Mouse (Mus musculus) forebrain, embryonic 11.5 days (tissue): ENCODE data around the gene Dync1li2. TPM values are rescaled to one million over a fixed set of nuclear protein-coding genes. Genes with fewer than 3 reads are reported as not detected.

Experiments used
- ATAC-seq: fragments of 200-750 bp; cut with Nextera tagmentation; replicated peaks from 2 replicates; pipeline ENCODE4 v1.8.0; 2017; ENCODE audit warnings: moderate TSS enrichment; ENCODE audit not compliant: low FRiP score
- DNase-seq: peaks from one replicate; pipeline ENCODE4 v3.0.0-alpha.2; 2017; ENCODE audit warnings: low spot score
- H3K27ac ChIP-seq: fragments of 300-500 bp; sonication (generic); 2 replicates; pipeline ENCODE4 v1.5.1; 2014; ENCODE audit warnings: low read depth, low read length
- H3K27me3 ChIP-seq: fragments of 300-500 bp; sonication (generic); 2 replicates; pipeline ENCODE4 v1.6.1; 2014; ENCODE audit warnings: mild to moderate bottlenecking, low read length, mixed read lengths; ENCODE audit not compliant: control insufficient read depth, insufficient read depth
- H3K36me3 ChIP-seq: fragments of 300-500 bp; sonication (generic); 2 replicates; pipeline ENCODE4 v1.6.1; 2014; ENCODE audit warnings: mild to moderate bottlenecking, low read length, moderate library complexity, mixed read lengths; ENCODE audit not compliant: control insufficient read depth, insufficient read depth
- H3K4me1 ChIP-seq: fragments of 300-500 bp; sonication (generic); replicated peaks from 2 replicates; pipeline ENCODE4 v1.6.1; 2014; ENCODE audit warnings: low read length, mixed read lengths; ENCODE audit not compliant: control insufficient read depth, insufficient read depth
- H3K4me2 ChIP-seq: fragments of 300-500 bp; sonication (generic); 2 replicates; pipeline ENCODE4 v1.6.1; 2014; ENCODE audit warnings: low read depth, mild to moderate bottlenecking, low read length, moderate library complexity, mixed read lengths; ENCODE audit not compliant: severe bottlenecking
- H3K4me3 ChIP-seq: fragments of 300-500 bp; sonication (generic); 2 replicates; pipeline ENCODE4 v1.5.1; 2014; ENCODE audit warnings: low read depth, low read length
- H3K9ac ChIP-seq: fragments of 300-500 bp; sonication (generic); 2 replicates; pipeline ENCODE4 v1.6.1; 2014; ENCODE audit warnings: low read length
- H3K9me3 ChIP-seq: fragments of 300-500 bp; sonication (generic); 2 replicates; pipeline ENCODE4 v1.6.1; 2016; ENCODE audit warnings: low read length, mixed read lengths; ENCODE audit not compliant: control insufficient read depth
- WGBS: fragments of 180-500 bp; shearing (Covaris S2); extraction: QIAGEN DNeasy Blood & Tissue Kit; methylation state at CpG from one replicate; pipeline ENCODE4 v1.1.7; 2014; 5-methylcytosine and 5-hydroxymethylcytosine counted together
- polyA plus RNA-seq: library from polyadenylated mRNA; unstranded; fragments of >200 nt; fragmentation: Nextera tagmentation; extraction: Ambion mirVana; gene quantifications from 2 replicates; pipeline ENCODE4 v1.2.1, GENCODE M21; 2014

Gene Dync1li2
- polyA plus RNA-seq, 1 experiment from 2014 or later: 105 TPM

DNA sequence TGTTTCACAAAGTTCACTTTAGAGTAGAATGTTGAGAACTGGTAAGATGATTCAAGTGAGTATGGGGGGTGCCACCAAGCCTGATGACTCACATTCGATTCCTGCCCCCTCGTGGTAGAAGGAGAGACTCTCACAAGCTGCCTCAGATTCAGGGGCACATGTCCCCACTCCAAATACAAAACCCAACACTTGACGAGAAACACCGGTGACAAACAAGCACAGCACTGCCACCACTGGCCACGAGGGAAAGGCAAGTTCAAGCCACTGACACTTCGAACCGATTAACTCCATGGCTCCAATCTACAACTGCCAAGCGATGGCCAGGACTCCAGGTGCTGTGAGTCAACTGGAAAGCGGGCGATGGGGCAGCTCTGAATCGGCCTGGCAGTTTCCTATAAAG lies 69.1 kb downstream of the Dync1li2 start:
- no peaks in the 10 kb centered on the region for H3K27me3 ChIP-seq
- H3K9me3 ChIP-seq: no peaks in the 10 kb centered on the region
- no peak overlapping the region for H3K9ac ChIP-seq
- no peak overlapping the region for H3K4me3 ChIP-seq
- peaks cover 9% of the 10 kb centered on the region; the same call in 1 of the 2 replicates for H3K4me1 ChIP-seq
- no peak overlapping the region for H3K27ac ChIP-seq
- WGBS: 86% methylated on average over 11 of the region's 11 CpGs
- no peak overlapping the region for H3K4me2 ChIP-seq
- ATAC-seq: no peak
- H3K36me3 ChIP-seq: no peaks in the 10 kb centered on the region
- no peak for DNase-seq

- ATAC-seq (no peak), DNase-seq (no peak)
- Histone ChIP-seq H3K4me2 (no peak overlapping the region), H3K9me3 (no peaks in the 10 kb centered on the region), H3K4me1 (peaks cover 9% of the 10 kb centered on the region; the same call in 1 of the 2 replicates), H3K36me3 (no peaks in the 10 kb centered on the region), H3K9ac (no peak overlapping the region), H3K27ac (no peak overlapping the region), H3K27me3 (no peaks in the 10 kb centered on the region), H3K4me3 (no peak overlapping the region)
- 90% methylated on average over 6 of the region's 6 CpGs for WGBS
These were observed 71.7 kb downstream of the Dync1li2 start for GRCm38 (mm10) chr8:104371121-104371520.

DNA sequence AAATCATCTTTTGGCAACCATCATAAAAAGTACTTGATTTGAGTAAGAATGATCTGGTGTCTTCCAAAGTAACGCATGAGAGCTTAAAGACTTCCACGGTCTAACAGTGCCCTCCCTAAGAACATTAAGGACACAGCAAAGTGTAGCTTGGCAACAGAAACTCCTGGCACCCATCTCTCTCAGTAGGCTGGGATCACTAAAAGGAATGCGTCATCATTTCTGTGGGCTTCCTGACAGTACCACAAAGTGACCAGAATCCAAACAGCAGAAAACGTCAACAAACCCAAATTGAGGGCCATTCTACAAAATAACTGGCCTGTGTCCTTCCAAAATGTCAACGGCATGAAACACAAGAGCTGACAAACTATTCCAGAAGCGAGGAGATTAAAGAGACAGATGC lies 72.8 kb downstream of the Dync1li2 start:
- Histone ChIP-seq H3K4me2 (no peak overlapping the region), H3K27ac (no peak overlapping the region), H3K9me3 (no peaks in the 10 kb centered on the region), H3K9ac (no peak overlapping the region), H3K4me1 (peaks cover 4% of the 10 kb centered on the region; the same call in 1 of the 2 replicates), H3K27me3 (no peaks in the 10 kb centered on the region), H3K36me3 (no peaks in the 10 kb centered on the region), H3K4me3 (no peak overlapping the region)
- DNase-seq: no peak
- ATAC-seq: no peak
- WGBS: 92% methylated on average over 6 of the region's 6 CpGs

GRCm38 (mm10) chr8:104369591-104369990 lies 73.3 kb downstream of the Dync1li2 start:
- Histone ChIP-seq H3K36me3 (no peaks in the 10 kb centered on the region), H3K9me3 (no peaks in the 10 kb centered on the region), H3K27ac (no peak overlapping the region), H3K4me3 (no peak overlapping the region), H3K4me2 (no peak overlapping the region), H3K4me1 (peaks cover 4% of the 10 kb centered on the region; the same call in 1 of the 2 replicates), H3K9ac (no peak overlapping the region), H3K27me3 (no peaks in the 10 kb centered on the region)
- 86% methylated on average over 12 of the region's 12 CpGs for WGBS
- ATAC-seq (no peak), DNase-seq (no peak)

Other genes starting within 250 kb of the Dync1li2 start
- 30.1 and 32.2 TPM in 2 replicates for gene Tk2, start 194.5 kb downstream of the Dync1li2 start, polyA plus RNA-seq
- 43.3 and 44.3 TPM in 2 replicates for gene Cklf, start 192.2 kb downstream of the Dync1li2 start, polyA plus RNA-seq
- gene Cmtm2a, start 149.9 kb downstream of the Dync1li2 start, polyA plus RNA-seq: not detected in 2 replicates
- not detected in 2 replicates for gene Gm45711, start 133.0 kb downstream of the Dync1li2 start, polyA plus RNA-seq
- not detected in 2 replicates for gene Cmtm1, start 132.9 kb downstream of the Dync1li2 start, polyA plus RNA-seq
- gene Gm11020, start 121.5 kb downstream of the Dync1li2 start, polyA plus RNA-seq: not detected in 2 replicates
- gene Cmtm2b, start 120.8 kb downstream of the Dync1li2 start, polyA plus RNA-seq: not detected in 2 replicates
- gene Cmtm3, start 103.6 kb downstream of the Dync1li2 start, polyA plus RNA-seq: 66.8 and 70.9 TPM in 2 replicates
- gene Cmtm4, start 47.2 kb downstream of the Dync1li2 start, polyA plus RNA-seq: 3.3 and 3.6 TPM in 2 replicates
- gene Terb1, start 66.9 kb upstream of the Dync1li2 start, polyA plus RNA-seq: 0.15 and 0.17 TPM in 2 replicates
- gene Nae1, start 91.6 kb upstream of the Dync1li2 start, polyA plus RNA-seq: 132 and 147 TPM in 2 replicates
- gene Car7, start 91.6 kb upstream of the Dync1li2 start, polyA plus RNA-seq: 0.63 and 0.79 TPM in 2 replicates
- 16.5 and 18.7 TPM in 2 replicates for gene Pdp2, start 148.4 kb upstream of the Dync1li2 start, polyA plus RNA-seq
- not detected in 2 replicates for gene Cdh16, start 181.3 kb upstream of the Dync1li2 start, polyA plus RNA-seq
- gene Rrad, start 188.3 kb upstream of the Dync1li2 start, polyA plus RNA-seq: 0.90 and 1.3 TPM in 2 replicates
- 89.2 and 90.0 TPM in 2 replicates for gene Ciao2b, start 198.9 kb upstream of the Dync1li2 start, polyA plus RNA-seq